Mouse (Mus musculus): ENCODE results near the gene Tunar.

Tunar gene

DNA sequence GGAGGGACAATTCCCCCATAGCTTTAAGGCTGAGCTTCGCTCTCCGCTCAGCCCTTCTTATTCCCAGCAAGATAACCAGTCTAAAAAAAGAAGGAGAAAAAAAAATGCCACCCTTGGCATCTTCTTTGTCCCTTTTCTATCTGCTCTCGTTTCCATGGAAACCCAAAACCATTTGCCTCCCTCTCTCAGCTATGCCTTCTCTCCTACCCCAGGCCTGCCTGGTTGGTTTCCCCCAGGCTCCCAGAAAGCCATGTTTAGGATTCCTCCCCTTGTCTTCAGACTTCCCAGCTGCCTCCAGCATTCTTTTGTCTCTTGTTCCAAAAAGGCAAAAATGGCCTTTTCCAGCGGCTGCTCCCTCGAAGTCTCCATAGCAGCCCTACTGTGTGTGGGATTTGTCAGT lies 70.1 kb downstream of the Tunar start:
- DNase-seq (ENCODE audit: low read depth): no peak

DNA sequence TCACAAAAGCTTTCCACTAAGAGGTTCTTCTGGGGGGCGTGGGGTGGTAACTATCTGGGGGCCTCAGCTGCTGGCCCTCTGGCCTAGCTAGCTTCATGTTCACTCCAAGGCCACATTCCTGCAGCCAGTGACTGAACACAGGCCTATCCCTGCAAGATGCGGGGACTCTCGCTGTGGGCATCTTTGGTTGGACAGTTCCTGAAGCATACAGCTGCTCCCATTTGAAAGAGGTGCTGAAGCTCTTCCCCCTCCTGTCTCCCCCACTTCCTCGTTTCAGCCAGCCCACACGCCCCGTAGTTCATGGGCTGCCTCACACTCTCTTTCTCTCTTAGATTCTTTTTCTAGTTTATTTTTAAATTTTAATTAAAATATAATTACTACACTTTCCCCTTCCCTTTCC lies 72.3 kb downstream of the Tunar start:
- no peak for DNase-seq (ENCODE audit: low read depth)

DNA sequence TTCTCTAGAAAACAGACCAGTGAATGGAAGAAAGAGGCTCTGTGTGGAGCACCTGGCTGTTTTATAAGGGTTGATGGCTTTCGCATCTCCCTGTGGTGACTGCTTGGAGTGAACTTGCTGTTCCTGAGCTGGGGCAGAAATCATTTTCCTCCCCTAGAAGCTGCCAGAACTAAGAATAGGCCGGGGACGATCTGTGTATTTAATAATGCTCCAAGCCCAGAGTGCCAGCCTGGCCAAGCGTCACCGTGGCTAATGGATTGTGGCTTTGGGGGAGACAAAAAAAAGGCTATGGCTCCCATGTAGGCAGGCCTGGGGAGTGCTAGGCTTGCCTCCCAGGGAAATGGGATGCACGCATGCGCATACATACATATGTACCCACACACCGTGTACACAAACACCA lies 80.2 kb downstream of the Tunar start:
- DNase-seq (ENCODE audit: low read depth): no peak

DNA sequence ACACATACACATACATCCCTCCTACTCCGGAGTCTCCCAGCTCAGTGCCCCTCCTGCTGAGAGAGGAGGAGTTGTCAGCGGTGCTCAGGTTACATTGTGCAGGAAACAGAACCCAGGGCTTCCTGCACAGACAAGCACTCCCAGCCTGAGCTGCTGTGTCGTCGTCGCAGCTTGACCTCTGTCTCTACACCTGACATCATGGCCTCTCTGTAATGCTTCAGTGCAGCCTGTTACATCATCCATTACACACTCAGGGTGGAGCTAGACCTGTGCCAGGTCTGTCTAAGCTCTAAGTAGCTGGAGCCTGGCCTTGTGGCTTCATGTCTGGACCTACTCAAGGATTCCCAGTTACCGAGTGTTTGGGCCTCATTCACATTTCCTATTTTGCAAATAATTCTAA lies 86.8 kb downstream of the Tunar start:
- no peak for DNase-seq (ENCODE audit: low read depth)

DNA sequence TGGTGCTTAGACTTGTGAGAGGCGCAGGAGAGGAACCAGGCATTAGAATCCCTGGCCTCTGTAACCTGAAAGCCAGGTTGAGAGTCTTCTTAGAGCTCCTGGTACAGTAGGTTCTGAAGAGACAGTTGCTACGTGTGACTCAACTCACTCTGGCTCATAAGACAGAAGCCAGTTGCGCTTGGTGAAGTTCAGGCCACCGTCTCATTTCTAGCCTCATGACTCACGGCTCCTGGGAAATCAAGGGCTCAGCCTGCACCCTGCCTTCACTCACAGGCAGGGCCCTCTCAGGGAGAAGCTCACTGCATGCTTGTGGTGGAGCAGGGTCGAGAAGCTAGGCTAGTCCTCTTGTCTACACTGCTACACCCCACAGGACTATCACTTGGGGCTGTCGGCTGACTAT lies 92.9 kb downstream of the Tunar start:
- DNase-seq (ENCODE audit: low read depth): no peak

DNA sequence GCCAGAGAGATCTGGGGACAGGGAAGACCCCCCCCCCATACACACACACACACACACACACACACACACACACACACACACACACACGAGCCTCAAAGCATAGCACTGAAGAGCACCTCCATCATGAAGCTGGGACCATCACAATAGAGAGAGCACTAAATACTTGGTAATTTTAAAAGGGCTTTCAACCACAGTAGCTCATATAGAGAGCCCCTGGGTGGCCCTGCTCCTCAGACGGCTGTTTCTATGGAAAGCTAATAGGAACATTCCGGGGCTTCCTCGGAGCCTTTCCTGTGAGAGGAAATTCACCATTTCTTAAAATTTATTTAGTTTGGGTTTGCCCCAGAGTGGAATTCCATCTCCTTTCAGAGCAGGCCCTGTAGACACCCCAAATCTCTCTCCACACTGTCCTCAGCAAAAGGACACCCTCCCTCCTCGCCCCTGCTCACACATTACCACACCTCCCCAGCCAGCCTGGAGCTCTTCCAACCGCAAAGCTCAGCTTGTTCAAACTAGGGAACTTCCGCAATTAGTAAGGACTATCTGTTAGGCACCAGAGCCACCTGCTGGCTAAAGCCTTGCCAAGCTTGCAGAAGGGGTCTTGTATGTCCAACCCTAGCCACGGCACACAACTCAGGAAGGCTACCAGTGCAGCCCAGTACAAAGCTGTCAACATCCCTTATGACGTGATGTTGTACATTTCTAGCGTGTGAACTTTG lies 93.5 kb downstream of the Tunar start:
- no peak for DNase-seq (ENCODE audit: low read depth)

DNA sequence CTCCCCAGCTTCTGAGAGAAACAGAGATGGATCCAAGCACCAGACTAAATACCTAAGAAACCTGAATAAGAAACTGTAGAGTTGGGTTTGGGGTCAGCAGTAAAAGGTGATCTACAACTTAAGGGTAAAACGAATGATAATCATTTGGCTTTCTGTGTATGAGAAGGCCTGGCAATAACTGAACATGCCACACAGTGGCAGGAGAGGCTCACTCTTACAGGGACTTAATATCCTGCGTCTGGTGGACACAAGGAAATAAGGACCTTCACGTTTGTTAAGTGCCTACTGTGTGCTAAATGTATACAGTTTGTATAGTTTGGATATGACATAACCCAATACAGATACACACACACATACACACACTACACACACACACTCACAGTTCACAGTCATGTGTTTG lies 98.2 kb downstream of the Tunar start:
- no peak for DNase-seq (ENCODE audit: low read depth)

DNA sequence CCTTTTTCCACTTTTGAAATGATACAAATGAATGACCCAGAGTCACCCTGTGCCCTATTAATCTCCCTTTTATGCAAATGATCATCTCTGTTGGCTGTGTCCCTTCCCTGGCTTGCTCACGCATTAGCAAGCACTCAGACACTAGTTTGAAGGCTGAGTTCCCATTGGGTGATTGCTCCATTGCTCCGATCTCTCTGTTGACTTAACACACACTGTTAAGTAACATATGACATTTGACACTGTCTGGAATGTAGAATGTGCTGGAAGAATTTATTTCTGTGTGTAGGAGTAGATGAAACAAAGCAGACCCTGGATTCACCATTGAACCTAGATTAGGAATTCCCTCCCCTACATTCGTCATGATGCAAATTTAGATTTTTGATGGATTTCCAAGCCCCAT lies 99.1 kb downstream of the Tunar start:
- DNase-seq (ENCODE audit: low read depth): no peak

Measured in naive thymus-derived CD4-positive, alpha-beta T cell, adult 2 months (primary cell).